8 mouse cellular contexts compared by ENCODE assay signal in genomic region chr8:71627265-71628099, GRCm38 (mm10). TPM values are rescaled to one million over a fixed set of nuclear protein-coding genes. Genes with fewer than 3 reads are reported as not detected.
DNase-seq lines count a peak whose midpoint lies in the region; ATAC-seq and TF ChIP-seq lines count a peak whose summit lies in the region.

No protein-coding gene starts in this region.

- peaks cover 13% of the 10 kb centered on the region for H3K4me1 ChIP-seq in forebrain, embryonic 16.5 days (replicated peaks; ENCODE audit: control insufficient read depth, insufficient read depth, low read length)
- peaks cover 9% of the 10 kb centered on the region for H3K4me1 ChIP-seq in forebrain, postnatal 0 days (ENCODE audit: insufficient read depth)
- peaks cover 18% of the 10 kb centered on the region for H3K4me1 ChIP-seq in limb, embryonic 14.5 days (ENCODE audit: control insufficient read depth, insufficient read depth, low read length)
- peaks cover 32% of the 10 kb centered on the region for H3K4me1 ChIP-seq in stomach, embryonic 15.5 days

- H3K4me2 ChIP-seq in forebrain, embryonic 16.5 days (ENCODE audit: low read length) = no peak overlapping the region
- no peak overlapping the region for H3K4me2 ChIP-seq in forebrain, postnatal 0 days (ENCODE audit: low read depth)
- no peak overlapping the region for H3K4me2 ChIP-seq in limb, embryonic 14.5 days (replicated peaks; ENCODE audit: low read depth, low read length, severe bottlenecking)
- no peak overlapping the region for H3K4me2 ChIP-seq in stomach, embryonic 15.5 days

- no peak for DNase-seq in forebrain, postnatal 0 days
- peak; percentile 23 for DNase-seq in thymus, postnatal 14 days
- DNase-seq in thymus, postnatal 36 days = no peak
- peak; percentile 32 for DNase-seq in limb, embryonic 14.5 days (ENCODE audit: low spot score)
- DNase-seq in B cell, adult 2 months = no peak
- DNase-seq in layer of hippocampus, adult 11-12 months (ENCODE audit: low spot score) = no peak

- H3K4me3 ChIP-seq in forebrain, embryonic 16.5 days (replicated peaks; ENCODE audit: low read length) = no peak overlapping the region
- H3K4me3 ChIP-seq in forebrain, postnatal 0 days (ENCODE audit: low read depth, low read length) = no peak overlapping the region
- H3K4me3 ChIP-seq in limb, embryonic 14.5 days (replicated peaks; ENCODE audit: low read length) = no peak overlapping the region
- H3K4me3 ChIP-seq in stomach, embryonic 15.5 days (replicated peaks) = no peak overlapping the region

- H3K27me3 ChIP-seq in forebrain, embryonic 16.5 days (replicated peaks; ENCODE audit: control insufficient read depth, insufficient read depth, low read length) = peaks cover 8% of the 10 kb centered on the region
- H3K27me3 ChIP-seq in forebrain, postnatal 0 days (ENCODE audit: insufficient read depth, low read length) = no peaks in the 10 kb centered on the region
- H3K27me3 ChIP-seq in limb, embryonic 14.5 days (ENCODE audit: control insufficient read depth, insufficient read depth, low read length) = peaks cover 5% of the 10 kb centered on the region; the same call in 1 of the 2 replicates
- peaks cover 10% of the 10 kb centered on the region for H3K27me3 ChIP-seq in stomach, embryonic 15.5 days (replicated peaks)

- no peak overlapping the region for H3K9ac ChIP-seq in forebrain, embryonic 16.5 days (replicated peaks; ENCODE audit: low read depth, low read length)
- H3K9ac ChIP-seq in forebrain, postnatal 0 days = no peak overlapping the region
- H3K9ac ChIP-seq in limb, embryonic 14.5 days (ENCODE audit: low read depth, low read length, severe bottlenecking) = no peak overlapping the region
- no peak overlapping the region for H3K9ac ChIP-seq in stomach, embryonic 15.5 days

- H3K27ac ChIP-seq in forebrain, embryonic 16.5 days (ENCODE audit: low read length) = peak overlapping the region; percentile 20; the same call in 1 of the 2 replicates
- H3K27ac ChIP-seq in forebrain, postnatal 0 days (ENCODE audit: low read depth, low read length) = no peak overlapping the region
- H3K27ac ChIP-seq in limb, embryonic 14.5 days (replicated peaks; ENCODE audit: low read depth, low read length) = 0 out of 2 replicates have a peak overlapping the region, but pooled peaks have one; percentile 61
- peak overlapping the region; percentile 84 for H3K27ac ChIP-seq in stomach, embryonic 15.5 days

- TF ChIP-seq CTCF in forebrain, postnatal 0 days (IDR thresholded peaks at IDR 0.05; ENCODE audit: low read depth) = no peak

- H3K9me3 ChIP-seq in forebrain, embryonic 16.5 days (ENCODE audit: control insufficient read depth, low read length) = no peaks in the 10 kb centered on the region
- H3K9me3 ChIP-seq in forebrain, postnatal 0 days (ENCODE audit: low read length) = no peaks in the 10 kb centered on the region
- H3K9me3 ChIP-seq in limb, embryonic 14.5 days (ENCODE audit: control insufficient read depth, low read length) = peaks cover 8% of the 10 kb centered on the region
- no peaks in the 10 kb centered on the region for H3K9me3 ChIP-seq in stomach, embryonic 15.5 days

- TF ChIP-seq POLR2A in limb, embryonic 14.5 days (IDR thresholded peaks at IDR 0.05; ENCODE audit: borderline replicate concordance, extremely low read depth, insufficient read depth, insufficient read length) = no peak

- WGBS in forebrain, embryonic 16.5 days = 56% methylated on average over 9 of the region's 9 CpGs
- 57% methylated on average over 9 of the region's 9 CpGs for WGBS in forebrain, postnatal 0 days
- WGBS in limb, embryonic 14.5 days = 41% methylated on average over 9 of the region's 9 CpGs
- WGBS in stomach, embryonic 15.5 days = 40% methylated on average over 9 of the region's 9 CpGs

- peaks cover 14% of the 10 kb centered on the region for H3K36me3 ChIP-seq in forebrain, embryonic 16.5 days (ENCODE audit: control insufficient read depth, insufficient read depth)
- peaks cover 38% of the 10 kb centered on the region for H3K36me3 ChIP-seq in forebrain, postnatal 0 days (ENCODE audit: insufficient read depth)
- peaks cover 40% of the 10 kb centered on the region for H3K36me3 ChIP-seq in limb, embryonic 14.5 days (ENCODE audit: control insufficient read depth, insufficient read depth, low read length)
- H3K36me3 ChIP-seq in stomach, embryonic 15.5 days = peaks cover 28% of the 10 kb centered on the region

- no peak for ATAC-seq in forebrain, embryonic 16.5 days
- no peak for ATAC-seq in forebrain, postnatal 0 days
- no peak for ATAC-seq in limb, embryonic 14.5 days (ENCODE audit: low FRiP score, low read depth)
- no peak for ATAC-seq in stomach, embryonic 15.5 days (ENCODE audit: insufficient read depth, low FRiP score, low read depth)

RNA-seq across cellular contexts. Expression of gene Colgalt1, which starts 16.7 kb away (rescaled TPM):
- 60.4 and 63.6 TPM in 2 replicates for polyA plus RNA-seq in forebrain, embryonic 16.5 days (2015; fragmentation: Nextera tagmentation; extraction: Ambion mirVana)
- 84.3 and 85.6 TPM in 2 replicates for total RNA-seq in forebrain, postnatal 0 days (2014; rRNA removed)
- 58.4 and 59.6 TPM in 2 replicates for polyA plus RNA-seq in forebrain, postnatal 0 days (2015; fragmentation: Nextera tagmentation; extraction: Ambion mirVana)
- polyA plus RNA-seq in limb, embryonic 14.5 days (2012; rRNA removed) = 240 and 285 TPM in 2 replicates
- 114 and 116 TPM in 2 replicates for polyA plus RNA-seq in limb, embryonic 14.5 days (2014; fragmentation: Nextera tagmentation; extraction: Ambion mirVana)
- polyA plus RNA-seq in stomach, embryonic 15.5 days (2015; fragmentation: Nextera tagmentation; extraction: Ambion mirVana) = 70.6 and 75.1 TPM in 2 replicates

RNA-seq across cellular contexts. Expression of gene Fam129c, which starts 30.0 kb away (rescaled TPM):
- polyA plus RNA-seq in forebrain, embryonic 16.5 days (2015; fragmentation: Nextera tagmentation; extraction: Ambion mirVana) = 6.2 and 8.4 TPM in 2 replicates
- total RNA-seq in forebrain, postnatal 0 days (2014; rRNA removed) = 3.4 and 11.1 TPM in 2 replicates
- polyA plus RNA-seq in forebrain, postnatal 0 days (2015; fragmentation: Nextera tagmentation; extraction: Ambion mirVana) = 2.0 and 2.8 TPM in 2 replicates
- polyA plus RNA-seq in limb, embryonic 14.5 days (2012; rRNA removed) = 7.5 and 7.8 TPM in 2 replicates
- polyA plus RNA-seq in limb, embryonic 14.5 days (2014; fragmentation: Nextera tagmentation; extraction: Ambion mirVana) = 2.9 and 3.3 TPM in 2 replicates
- 4.3 and 4.7 TPM in 2 replicates for polyA plus RNA-seq in stomach, embryonic 15.5 days (2015; fragmentation: Nextera tagmentation; extraction: Ambion mirVana)

RNA-seq across cellular contexts. Expression of gene Pgls, which starts 35.5 kb away (rescaled TPM):
- 167 and 189 TPM in 2 replicates for polyA plus RNA-seq in forebrain, embryonic 16.5 days (2015; fragmentation: Nextera tagmentation; extraction: Ambion mirVana)
- 248 and 264 TPM in 2 replicates for total RNA-seq in forebrain, postnatal 0 days (2014; rRNA removed)
- 262 and 318 TPM in 2 replicates for polyA plus RNA-seq in forebrain, postnatal 0 days (2015; fragmentation: Nextera tagmentation; extraction: Ambion mirVana)
- polyA plus RNA-seq in limb, embryonic 14.5 days (2012; rRNA removed) = 141 and 216 TPM in 2 replicates
- 249 and 255 TPM in 2 replicates for polyA plus RNA-seq in limb, embryonic 14.5 days (2014; fragmentation: Nextera tagmentation; extraction: Ambion mirVana)
- 238 and 243 TPM in 2 replicates for polyA plus RNA-seq in stomach, embryonic 15.5 days (2015; fragmentation: Nextera tagmentation; extraction: Ambion mirVana)

RNA-seq across cellular contexts. Expression of gene Unc13a, which starts 44.1 kb away (rescaled TPM):
- polyA plus RNA-seq in forebrain, embryonic 16.5 days (2015; fragmentation: Nextera tagmentation; extraction: Ambion mirVana) = 23.1 and 33.6 TPM in 2 replicates
- total RNA-seq in forebrain, postnatal 0 days (2014; rRNA removed) = 84.8 and 89.2 TPM in 2 replicates
- 14.2 and 18.8 TPM in 2 replicates for polyA plus RNA-seq in forebrain, postnatal 0 days (2015; fragmentation: Nextera tagmentation; extraction: Ambion mirVana)
- 0.28 and 0.39 TPM in 2 replicates for polyA plus RNA-seq in limb, embryonic 14.5 days (2012; rRNA removed)
- polyA plus RNA-seq in limb, embryonic 14.5 days (2014; fragmentation: Nextera tagmentation; extraction: Ambion mirVana) = 0.91 and 0.97 TPM in 2 replicates
- polyA plus RNA-seq in stomach, embryonic 15.5 days (2015; fragmentation: Nextera tagmentation; extraction: Ambion mirVana) = 1.1 TPM in 2 replicates

RNA-seq across cellular contexts. Expression of gene Jak3, which starts 48.6 kb away (rescaled TPM):
- 3.4 and 4.1 TPM in 2 replicates for polyA plus RNA-seq in forebrain, embryonic 16.5 days (2015; fragmentation: Nextera tagmentation; extraction: Ambion mirVana)
- total RNA-seq in forebrain, postnatal 0 days (2014; rRNA removed) = 5.2 and 7.3 TPM in 2 replicates
- 2.8 and 4.4 TPM in 2 replicates for polyA plus RNA-seq in forebrain, postnatal 0 days (2015; fragmentation: Nextera tagmentation; extraction: Ambion mirVana)
- 8.0 and 11.1 TPM in 2 replicates for polyA plus RNA-seq in limb, embryonic 14.5 days (2012; rRNA removed)
- 5.2 and 5.3 TPM in 2 replicates for polyA plus RNA-seq in limb, embryonic 14.5 days (2014; fragmentation: Nextera tagmentation; extraction: Ambion mirVana)
- polyA plus RNA-seq in stomach, embryonic 15.5 days (2015; fragmentation: Nextera tagmentation; extraction: Ambion mirVana) = 9.1 and 9.6 TPM in 2 replicates

Comparison
In these comparisons a context has a peak if more than half of its experiments do, and no peak if none do; other contexts are left out.
1. DNase-seq: peak in thymus, postnatal 14 days (single experiment) and limb, embryonic 14.5 days (single experiment); none in forebrain, postnatal 0 days (single experiment), thymus, postnatal 36 days (0 of 2), B cell, adult 2 months (0 of 2) and layer of hippocampus, adult 11-12 months (single experiment).